Mouse (Mus musculus): Measurements from ENCODE around the gene Gse1. TPM values are rescaled to one million over a fixed set of nuclear protein-coding genes. Genes with fewer than 3 reads are reported as not detected.
A peak's percentile ranks its signal among the peaks of the same experiment; 100 is the strongest.

Gse1 gene
- polyA plus RNA-seq, 1 experiment = 27.5 TPM

GRCm38 (mm10) chr8:120401712-120402111 is 173.5 kb downstream of the Gse1 start:
- DNase-seq (ENCODE audit: low spot score) = no peak

- DNase-seq (ENCODE audit: low spot score) = no peak
Measured at GRCm38 (mm10) chr8:120403606-120404269, 175.5 kb downstream of the Gse1 start.

GRCm38 (mm10) chr8:120404609-120405036 is 176.4 kb downstream of the Gse1 start:
- no peak for DNase-seq (ENCODE audit: low spot score)

GRCm38 (mm10) chr8:120406008-120406632 is 177.9 kb downstream of the Gse1 start:
- DNase-seq (ENCODE audit: low spot score) = no peak

GRCm38 (mm10) chr8:120407701-120408240 is 179.5 kb downstream of the Gse1 start:
- DNase-seq (ENCODE audit: low spot score) = peak; percentile 44

GRCm38 (mm10) chr8:120408241-120409215 is 180.3 kb downstream of the Gse1 start:
- DNase-seq (ENCODE audit: low spot score) = no peak

GRCm38 (mm10) chr8:120409371-120410013 is 181.2 kb downstream of the Gse1 start:
- DNase-seq (ENCODE audit: low spot score) = no peak

GRCm38 (mm10) chr8:120411059-120411458 is 182.8 kb downstream of the Gse1 start:
- DNase-seq (ENCODE audit: low spot score) = no peak

GRCm38 (mm10) chr8:120411862-120412261 is 183.6 kb downstream of the Gse1 start:
- no peak for DNase-seq (ENCODE audit: low spot score)

GRCm38 (mm10) chr8:120412357-120412756 is 184.1 kb downstream of the Gse1 start:
- DNase-seq (ENCODE audit: low spot score) = no peak

- DNase-seq (ENCODE audit: low spot score) = no peak
Measured at GRCm38 (mm10) chr8:120412911-120413625, 184.8 kb downstream of the Gse1 start.

GRCm38 (mm10) chr8:120413626-120413988 is 185.4 kb downstream of the Gse1 start:
- DNase-seq (ENCODE audit: low spot score) = no peak

GRCm38 (mm10) chr8:120414216-120414615 is 186.0 kb downstream of the Gse1 start:
- DNase-seq (ENCODE audit: low spot score) = no peak

- DNase-seq (ENCODE audit: low spot score) = no peak
Measured at GRCm38 (mm10) chr8:120415474-120415873, 187.2 kb downstream of the Gse1 start.

GRCm38 (mm10) chr8:120416173-120416521 is 187.9 kb downstream of the Gse1 start:
- no peak for DNase-seq (ENCODE audit: low spot score)

- peak; percentile 73 for DNase-seq (ENCODE audit: low spot score)
Measured at GRCm38 (mm10) chr8:120416522-120417394, 188.5 kb downstream of the Gse1 start.

GRCm38 (mm10) chr8:120418188-120418587 is 189.9 kb downstream of the Gse1 start:
- no peak for DNase-seq (ENCODE audit: low spot score)

- no peak for DNase-seq (ENCODE audit: low spot score)
Measured at GRCm38 (mm10) chr8:120419675-120420074, 191.4 kb downstream of the Gse1 start.

GRCm38 (mm10) chr8:120420226-120420625 is 192.0 kb downstream of the Gse1 start:
- DNase-seq (ENCODE audit: low spot score) = no peak

- DNase-seq (ENCODE audit: low spot score) = no peak
Measured at GRCm38 (mm10) chr8:120421638-120422037, 193.4 kb downstream of the Gse1 start.

Measured in urinary bladder, adult 2 months (tissue).